Mouse (Mus musculus) lung, postnatal 36 days (tissue): ENCODE measurements around the gene Hist1h4h.

Experiments
- DNase-seq: peaks from one replicate; pipeline ENCODE4 v3.0.0; 2022; ENCODE audit warnings: mixed read lengths

Hist1h4h gene

DNA sequence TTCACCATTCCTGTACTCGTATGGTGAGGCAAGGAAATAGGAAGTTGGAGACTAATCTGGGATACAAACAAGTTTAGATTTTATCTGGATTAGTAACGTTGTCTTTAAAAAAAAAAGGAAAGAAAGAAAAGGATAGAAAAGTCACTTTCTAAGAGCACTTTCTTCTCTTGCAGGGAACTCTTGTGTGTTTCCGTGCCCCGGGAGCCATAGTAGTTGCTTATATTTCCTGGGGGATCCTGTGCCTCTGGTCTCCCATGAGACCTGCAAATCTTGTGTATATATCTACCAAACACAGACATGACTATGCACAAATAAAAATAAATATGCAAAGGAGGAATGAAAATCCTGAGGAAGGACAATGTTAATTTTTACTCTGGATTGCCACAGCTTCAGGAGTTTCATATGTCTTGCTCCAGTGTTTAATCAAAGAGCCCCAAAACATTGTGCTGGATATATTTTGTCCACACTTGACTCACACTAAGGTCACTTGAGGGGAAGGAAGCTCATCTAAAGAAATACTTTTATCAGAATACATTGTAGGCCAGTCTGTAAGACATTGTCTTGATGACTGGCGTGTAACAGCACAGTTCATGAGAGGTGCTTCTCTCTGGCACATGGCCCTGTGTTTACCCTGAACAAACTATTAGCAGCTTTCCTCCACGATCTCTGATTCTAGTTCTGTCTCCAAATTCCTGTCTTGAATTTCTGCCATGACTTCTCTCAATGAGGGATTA is 46.2 kb downstream of the Hist1h4h start:
- DNase-seq: no peak

- no peak for DNase-seq
These were observed 47.0 kb downstream of the Hist1h4h start for GRCm38 (mm10) chr13:23577835-23578234.
